Comparison of ENCODE assay signal across 8 mouse cellular contexts in the genomic region with DNA sequence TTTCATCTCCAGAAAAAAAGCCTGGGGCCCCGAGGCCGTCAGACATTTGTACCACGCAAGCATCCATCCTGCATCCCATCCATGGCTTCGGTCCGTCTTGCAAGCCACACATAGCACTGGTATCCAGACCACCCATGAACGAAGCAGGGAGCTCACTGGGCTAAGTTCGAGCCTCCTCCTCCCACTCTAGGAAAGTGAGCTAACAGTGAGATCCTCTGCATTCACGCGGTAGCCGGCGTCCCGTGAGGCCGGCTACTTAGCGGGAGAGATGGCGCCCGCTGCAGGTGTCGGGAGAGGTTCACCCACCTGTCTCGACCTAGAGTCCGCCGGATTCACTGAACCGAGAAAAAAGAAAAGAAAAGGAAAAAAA. TPM values are rescaled to one million over a fixed set of nuclear protein-coding genes. Genes with fewer than 3 reads are reported as not detected.
DNase-seq lines count a peak whose midpoint lies in the region; ATAC-seq and TF ChIP-seq lines count a peak whose summit lies in the region.

No protein-coding gene starts in this region.

- no peak for DNase-seq in heart, embryonic 10.5 days (ENCODE audit: low spot score)
- no peak for DNase-seq in heart, adult 18-20 months
- DNase-seq in ES-E14 (ENCODE audit: low read depth, low spot score), result peak; percentile 39
- DNase-seq in lung, postnatal 0 days (ENCODE audit: low spot score), result no peak
- no peak for DNase-seq in cerebellum, adult 8-10 months
- no peak for DNase-seq in cerebellum, postnatal 4 days (ENCODE audit: low spot score in 2 of 2)
- no peak for DNase-seq in kidney, postnatal 25 days

- H3K27me3 ChIP-seq in heart, embryonic 10.5 days (ENCODE audit: insufficient read depth, poor library complexity, severe bottlenecking), result no peaks in the 10 kb centered on the region
- H3K27me3 ChIP-seq in forebrain, embryonic 16.5 days (replicated peaks; ENCODE audit: control insufficient read depth, insufficient read depth, low read length), result no peaks in the 10 kb centered on the region
- H3K27me3 ChIP-seq in lung, postnatal 0 days (replicated peaks; ENCODE audit: insufficient read depth, low read length), result no peaks in the 10 kb centered on the region

- in situ Hi-C loops in ES-E14 (cut with MboI; ENCODE audit: low sequenced_read_pairs in 2 of 2, unreplicated experiment in 2 of 2), result no loop called here

- peak overlapping the region; percentile 96 for H3K9ac ChIP-seq in ES-E14 (ENCODE audit: insufficient read depth, low read depth, low read length, poor library complexity, severe bottlenecking)
- H3K9ac ChIP-seq in forebrain, embryonic 16.5 days (replicated peaks; ENCODE audit: low read depth, low read length), result peak overlapping the region; percentile 83
- peak overlapping the region; percentile 83 for H3K9ac ChIP-seq in lung, postnatal 0 days (replicated peaks; ENCODE audit: low read depth)

- no peak for TF ChIP-seq EP300 in lung, postnatal 0 days (IDR thresholded peaks at IDR 0.05)

- H3K36me3 ChIP-seq in heart, embryonic 10.5 days, result peaks cover 40% of the 10 kb centered on the region
- peaks cover 4% of the 10 kb centered on the region; the same call in 1 of the 2 replicates for H3K36me3 ChIP-seq in ES-E14 (ENCODE audit: control insufficient read depth, insufficient read depth, low read length, poor library complexity, severe bottlenecking)
- peaks cover 13% of the 10 kb centered on the region for H3K36me3 ChIP-seq in forebrain, embryonic 16.5 days (ENCODE audit: control insufficient read depth, insufficient read depth)
- 0 out of 2 replicates have a peak, but pooled peaks cover 4% of the 10 kb centered on the region for H3K36me3 ChIP-seq in lung, postnatal 0 days (ENCODE audit: insufficient read depth, low read length)

- WGBS in heart, embryonic 10.5 days, result under 1% methylated on average over 21 of the region's 21 CpGs
- WGBS in forebrain, embryonic 16.5 days, result under 1% methylated on average over 21 of the region's 21 CpGs
- under 1% methylated on average over 21 of the region's 21 CpGs for WGBS in lung, postnatal 0 days

- H3K4me1 ChIP-seq in heart, embryonic 10.5 days, result peaks cover 36% of the 10 kb centered on the region
- H3K4me1 ChIP-seq in ES-E14 (ENCODE audit: control insufficient read depth in 2 of 2, insufficient read depth in 2 of 2, low read length in 2 of 2, poor library complexity in 1 of 2), result peaks cover 0 to 4% of the 10 kb centered on the region in 2 experiments; a peak in 1 of 4 replicates
- H3K4me1 ChIP-seq in forebrain, embryonic 16.5 days (replicated peaks; ENCODE audit: control insufficient read depth, insufficient read depth, low read length), result peaks cover 34% of the 10 kb centered on the region
- H3K4me1 ChIP-seq in lung, postnatal 0 days (ENCODE audit: insufficient read depth, low read depth, low read length), result peaks cover 6% of the 10 kb centered on the region; the same call in 1 of the 2 replicates

- H3K4me2 ChIP-seq in forebrain, embryonic 16.5 days (ENCODE audit: low read length), result peak overlapping the region; percentile 99
- H3K4me2 ChIP-seq in lung, postnatal 0 days (replicated peaks; ENCODE audit: low read depth, low read length), result peak overlapping the region; percentile 66

- peak overlapping the region; percentile 94 for H3K27ac ChIP-seq in heart, embryonic 10.5 days
- H3K27ac ChIP-seq in ES-E14 (ENCODE audit: insufficient read depth, low read depth, low read length, poor library complexity, severe bottlenecking), result peak overlapping the region; percentile 78
- 0 out of 2 replicates have a peak overlapping the region, but pooled peaks have one; percentile 51 for H3K27ac ChIP-seq in forebrain, embryonic 16.5 days (ENCODE audit: low read length)
- peak overlapping the region; percentile 85 for H3K27ac ChIP-seq in lung, postnatal 0 days (ENCODE audit: low read length)

- TF ChIP-seq CTCF in lung, postnatal 0 days (IDR thresholded peaks at IDR 0.05), result peak; percentile 26

- no peaks in the 10 kb centered on the region for H3K9me3 ChIP-seq in heart, embryonic 10.5 days
- no peaks in the 10 kb centered on the region for H3K9me3 ChIP-seq in ES-E14 (ENCODE audit: control insufficient read depth, insufficient read depth, low read depth, low read length)
- H3K9me3 ChIP-seq in forebrain, embryonic 16.5 days (ENCODE audit: control insufficient read depth, low read length), result no peaks in the 10 kb centered on the region
- no peaks in the 10 kb centered on the region for H3K9me3 ChIP-seq in lung, postnatal 0 days (ENCODE audit: low read length)

- peak overlapping the region; percentile 91 for H3K4me3 ChIP-seq in heart, embryonic 10.5 days
- peak overlapping the region; percentile 86 to 98 for H3K4me3 ChIP-seq in ES-E14 (ENCODE audit: insufficient read depth in 1 of 2, low read depth in 1 of 2, low read length in 2 of 2, poor library complexity in 1 of 2, severe bottlenecking in 1 of 2)
- peak overlapping the region; percentile 92 for H3K4me3 ChIP-seq in forebrain, embryonic 16.5 days (replicated peaks; ENCODE audit: low read length)
- H3K4me3 ChIP-seq in lung, postnatal 0 days (ENCODE audit: low read depth, low read length), result peak overlapping the region; percentile 79

- ATAC-seq in forebrain, embryonic 16.5 days, result peak; percentile 41
- peak; percentile 10 for ATAC-seq in lung, postnatal 0 days

TF ChIP-seq in ES-E14, 5 proteins besides CTCF, POLR2A, EP300 and RAD21:
- TF ChIP-seq CHD2 (IDR thresholded peaks at IDR 0.05; ENCODE audit: low read depth, low read length), result peak; percentile 65; the same call in 1 of the 2 replicates
- TF ChIP-seq HCFC1 (IDR thresholded peaks at IDR 0.05; ENCODE audit: borderline replicate concordance, insufficient read depth, low read length), result no peak

RNA-seq across cellular contexts. Expression of gene Zfp672, which starts 0.2 kb away (rescaled TPM):
- polyA plus RNA-seq in heart, embryonic 10.5 days (2016; fragmentation: Nextera tagmentation; extraction: Ambion mirVana), result 30.4 and 31.6 TPM in 2 replicates
- total RNA-seq in heart, adult 18-20 months (2021), result 10 to 100 TPM; 35.2 to 42.4 TPM
- 9.5 and 11.7 TPM in 2 replicates for total RNA-seq in ES-E14 (2012; rRNA removed)
- 39.8 and 43.1 TPM in 2 replicates for polyA plus RNA-seq in forebrain, embryonic 16.5 days (2015; fragmentation: Nextera tagmentation; extraction: Ambion mirVana)
- 32.0 and 34.7 TPM in 2 replicates for polyA plus RNA-seq in lung, postnatal 0 days (2015; fragmentation: Nextera tagmentation; extraction: Ambion mirVana)

RNA-seq across cellular contexts. Expression of gene Sh3bp5l, which starts 0.6 kb away (rescaled TPM):
- polyA plus RNA-seq in heart, embryonic 10.5 days (2016; fragmentation: Nextera tagmentation; extraction: Ambion mirVana), result 30.0 and 30.8 TPM in 2 replicates
- total RNA-seq in heart, adult 18-20 months (2021), result 10 to 100 TPM; 27.7 to 30.0 TPM
- 26.9 and 28.9 TPM in 2 replicates for total RNA-seq in ES-E14 (2012; rRNA removed)
- polyA plus RNA-seq in forebrain, embryonic 16.5 days (2015; fragmentation: Nextera tagmentation; extraction: Ambion mirVana), result 56.6 and 56.9 TPM in 2 replicates
- 33.7 and 38.0 TPM in 2 replicates for polyA plus RNA-seq in lung, postnatal 0 days (2015; fragmentation: Nextera tagmentation; extraction: Ambion mirVana)

RNA-seq across cellular contexts. Expression of gene Zfp692, which starts 23.0 kb away (rescaled TPM):
- polyA plus RNA-seq in heart, embryonic 10.5 days (2016; fragmentation: Nextera tagmentation; extraction: Ambion mirVana), result 18.5 and 19.2 TPM in 2 replicates
- 1 to 10 TPM; 2.5 to 4.4 TPM for total RNA-seq in heart, adult 18-20 months (2021)
- total RNA-seq in ES-E14 (2012; rRNA removed), result 28.0 and 43.2 TPM in 2 replicates
- 30.8 and 42.9 TPM in 2 replicates for polyA plus RNA-seq in forebrain, embryonic 16.5 days (2015; fragmentation: Nextera tagmentation; extraction: Ambion mirVana)
- polyA plus RNA-seq in lung, postnatal 0 days (2015; fragmentation: Nextera tagmentation; extraction: Ambion mirVana), result 5.6 and 7.1 TPM in 2 replicates

RNA-seq across cellular contexts. Expression of gene Lypd8, which starts 49.0 kb away (rescaled TPM):
- not detected in 2 replicates for polyA plus RNA-seq in heart, embryonic 10.5 days (2016; fragmentation: Nextera tagmentation; extraction: Ambion mirVana)
- total RNA-seq in heart, adult 18-20 months (2021), result not detected
- total RNA-seq in ES-E14 (2012; rRNA removed), result not detected in 2 replicates
- polyA plus RNA-seq in forebrain, embryonic 16.5 days (2015; fragmentation: Nextera tagmentation; extraction: Ambion mirVana), result not detected in 2 replicates
- not detected in 2 replicates for polyA plus RNA-seq in lung, postnatal 0 days (2015; fragmentation: Nextera tagmentation; extraction: Ambion mirVana)

RNA-seq across cellular contexts. Expression of gene 4930438A08Rik, which starts 55.3 kb away (rescaled TPM):
- polyA plus RNA-seq in heart, embryonic 10.5 days (2016; fragmentation: Nextera tagmentation; extraction: Ambion mirVana), result not detected in 2 replicates
- not detected for total RNA-seq in heart, adult 18-20 months (2021)
- 0.09 TPM in 1 of 2 replicates, not detected in the other for total RNA-seq in ES-E14 (2012; rRNA removed)
- polyA plus RNA-seq in forebrain, embryonic 16.5 days (2015; fragmentation: Nextera tagmentation; extraction: Ambion mirVana), result not detected in 2 replicates
- polyA plus RNA-seq in lung, postnatal 0 days (2015; fragmentation: Nextera tagmentation; extraction: Ambion mirVana), result 0.16 and 0.17 TPM in 2 replicates
